Mouse (Mus musculus) megakaryocyte, embryonic 14.5 days (primary cell): ENCODE measurements around the gene Gm26920. TPM values are rescaled to one million over a fixed set of nuclear protein-coding genes. Genes with fewer than 3 reads are reported as not detected.
A peak's percentile ranks its signal among the peaks of the same experiment; 100 is the strongest.
"Not testable (repeated sequence)": the region's sequence is repeated elsewhere in the genome, so short reads cannot be mapped to it uniquely, and the experiment has no call there.

Experiments used
- H3K27me3 ChIP-seq: replicated peaks from 2 replicates; pipeline ENCODE3; 2012; ENCODE audit warnings: inconsistent platforms
- H3K36me3 ChIP-seq: replicated peaks from 2 replicates; pipeline ENCODE3; 2012; ENCODE audit warnings: low read length, inconsistent platforms, mixed read lengths
- H3K4me1 ChIP-seq: 2 replicates; pipeline ENCODE4 v1.6.1; 2012; ENCODE audit warnings: inconsistent platforms
- H3K4me3 ChIP-seq: replicated peaks from 2 replicates; pipeline ENCODE3; 2012; ENCODE audit warnings: moderate library complexity, mild to moderate bottlenecking, inconsistent platforms
- H3K9me3 ChIP-seq: 2 replicates; pipeline ENCODE4 v1.6.1; 2012; ENCODE audit warnings: inconsistent platforms
- FLI1 ChIP-seq: IDR thresholded peaks from 2 replicates; pipeline ENCODE4 v1.6.1; 2012; ENCODE audit warnings: low read length, inconsistent platforms, mixed read lengths
- GATA1 ChIP-seq: IDR thresholded peaks from 3 replicates; pipeline ENCODE4 v1.6.1; 2012; ENCODE audit warnings: mixed read lengths, low read length, inconsistent platforms, borderline replicate concordance
- polyA plus RNA-seq: library from polyadenylated mRNA; stranded (reverse); fragments of >175 nt; gene quantifications from 2 replicates; pipeline ENCODE4 v1.2.3, GENCODE M21; 2012; ENCODE audit warnings: low replicate concordance; ENCODE audit not compliant: insufficient read depth

Gene Gm26920
- polyA plus RNA-seq, result not detected in 2 replicates

GRCm38 (mm10) chr7:30090092-30090969 is at the start of gene Gm26920, which contains the start of gene Zfp566:
Gm26920 (minus strand) TSS chr7:30090410.
Zfp566 (minus strand) TSS chr7:30090527.
- Histone ChIP-seq H3K27me3 (no peaks in the 10 kb centered on the region), H3K9me3 (0 out of 2 replicates have a peak, but pooled peaks cover under 1% of the 10 kb centered on the region), H3K36me3 (peaks cover 14% of the 10 kb centered on the region), H3K4me3 (peak within 1 kb of the TSS; percentile 96), H3K4me1 (peaks cover 50% of the 10 kb centered on the region)
- TF ChIP-seq GATA1 (no peak), FLI1 (no peak)

DNA sequence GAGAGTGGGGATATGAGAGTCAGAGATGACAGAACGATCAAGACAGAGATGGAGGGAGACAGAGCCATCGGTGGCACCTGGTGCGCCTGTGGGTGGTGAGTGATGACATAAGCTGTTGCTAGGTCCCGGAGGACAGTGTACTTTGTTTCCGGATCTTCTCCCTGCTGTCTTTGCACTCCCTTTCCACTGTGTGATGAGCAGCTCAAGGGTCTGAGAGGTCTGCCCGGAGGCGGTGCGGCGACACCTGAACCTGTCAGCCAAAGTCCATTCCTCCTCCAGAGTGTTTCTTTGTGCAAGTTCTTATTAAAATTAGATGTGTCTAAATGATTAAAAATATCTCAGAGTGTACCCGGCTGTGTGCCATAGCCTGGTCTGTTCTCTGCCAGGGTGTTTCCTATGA is 46.6 kb upstream of the Gm26920 start:
- Histone ChIP-seq H3K9me3 (peaks cover 78% of the 10 kb centered on the region), H3K4me3 (no peak overlapping the region), H3K36me3 (peaks cover 81% of the 10 kb centered on the region), H3K27me3 (no peaks in the 10 kb centered on the region), H3K4me1 (no peaks in the 10 kb centered on the region)
- no peak for TF ChIP-seq GATA1
- no peak for TF ChIP-seq FLI1

GRCm38 (mm10) chr7:30132396-30132795 is 42.2 kb upstream of the Gm26920 start:
- H3K9me3 ChIP-seq, result peaks cover 40% of the 10 kb centered on the region
- TF ChIP-seq GATA1, result no peak
- no peak for TF ChIP-seq FLI1
- no peaks in the 10 kb centered on the region for H3K27me3 ChIP-seq
- peaks cover 75% of the 10 kb centered on the region for H3K36me3 ChIP-seq
- H3K4me1 ChIP-seq, result no peaks in the 10 kb centered on the region
- no peak overlapping the region for H3K4me3 ChIP-seq

DNA sequence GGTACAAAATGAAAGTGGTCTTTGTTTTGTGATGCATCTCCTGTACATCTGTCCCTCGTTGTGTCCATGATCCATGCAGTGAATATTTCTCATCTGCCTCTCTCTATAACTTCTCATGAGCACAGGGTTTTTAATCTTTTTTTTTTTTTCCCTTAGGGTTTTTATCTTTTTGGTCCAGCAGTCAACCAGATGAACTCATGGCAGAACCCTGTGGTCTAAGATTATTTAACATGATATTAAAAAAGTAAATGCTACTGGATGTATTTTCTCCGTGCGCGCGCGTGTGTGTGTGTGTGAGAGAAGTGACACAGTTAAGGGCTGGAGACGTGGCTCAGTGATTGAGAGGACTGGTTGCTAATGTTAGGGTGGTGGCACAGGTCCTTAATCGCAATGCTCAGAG is 39.7 kb upstream of the Gm26920 start:
- Histone ChIP-seq H3K4me3 (no peak overlapping the region), H3K36me3 (peaks cover 61% of the 10 kb centered on the region), H3K4me1 (no peaks in the 10 kb centered on the region), H3K9me3 (peaks cover 22% of the 10 kb centered on the region), H3K27me3 (no peaks in the 10 kb centered on the region)
- TF ChIP-seq FLI1 (no peak), GATA1 (no peak)

DNA sequence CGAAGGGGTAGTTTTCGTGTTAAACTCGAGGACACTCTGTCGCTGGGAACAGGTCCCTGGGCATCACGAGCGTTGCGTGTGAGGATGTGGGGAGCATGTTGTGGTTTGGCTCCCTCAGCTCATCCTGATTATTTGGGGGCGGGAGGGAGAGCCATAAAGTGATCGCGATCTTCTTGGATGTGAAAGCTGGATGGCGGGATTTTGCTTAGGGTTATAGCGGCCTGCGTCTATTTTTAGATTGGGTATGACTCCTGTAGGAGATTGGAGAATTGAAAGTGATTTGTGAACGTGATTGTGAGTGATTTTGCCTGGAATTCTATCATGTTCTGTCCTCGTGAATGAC is 31.9 kb upstream of the Gm26920 start:
- Histone ChIP-seq H3K36me3 (peaks cover 3% of the 10 kb centered on the region), H3K4me1 (peaks cover 15% of the 10 kb centered on the region), H3K9me3 (peaks cover 9% of the 10 kb centered on the region), H3K4me3 (peak overlapping the region; percentile 96), H3K27me3 (no peaks in the 10 kb centered on the region)
- TF ChIP-seq FLI1, result no peak

GRCm38 (mm10) chr7:30121308-30122187 is 31.3 kb upstream of the Gm26920 start, which contains the start of gene Zfp382:
Zfp382 (plus strand) TSS chr7:30121942.
- Histone ChIP-seq H3K4me1 (peaks cover 15% of the 10 kb centered on the region), H3K27me3 (no peaks in the 10 kb centered on the region), H3K9me3 (peaks cover 10% of the 10 kb centered on the region), H3K4me3 (peak within 1 kb of the TSS; percentile 96), H3K36me3 (peaks cover 3% of the 10 kb centered on the region)
- no peak for TF ChIP-seq GATA1
- TF ChIP-seq FLI1, result no peak

DNA sequence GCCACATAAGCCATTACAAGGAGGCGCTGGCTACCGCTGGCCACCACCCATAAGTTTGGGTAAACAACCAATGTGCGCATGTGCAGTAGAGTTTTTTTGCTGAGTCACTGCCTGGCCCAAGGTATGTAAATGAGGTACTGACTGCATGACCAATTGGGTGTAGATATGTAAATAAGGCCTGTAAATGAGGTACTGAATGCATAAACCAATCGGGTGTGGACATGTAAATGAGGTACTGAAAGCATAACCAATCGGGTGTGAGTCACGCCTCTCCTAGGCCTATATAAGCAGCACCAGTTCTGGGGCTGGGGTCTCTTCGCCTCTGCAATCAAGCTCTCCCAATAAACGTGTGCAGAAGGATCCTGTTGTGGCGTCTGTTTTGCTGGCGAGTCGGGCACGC is 27.7 kb upstream of the Gm26920 start:
- peaks cover 15% of the 10 kb centered on the region for H3K4me1 ChIP-seq
- H3K36me3 ChIP-seq, H3K4me3 ChIP-seq, H3K27me3 ChIP-seq: not testable (repeated sequence)
- H3K9me3 ChIP-seq, result peaks cover 45% of the 10 kb centered on the region

GRCm38 (mm10) chr7:30116076-30116475 is 25.9 kb upstream of the Gm26920 start:
- Histone ChIP-seq H3K9me3 (peaks cover 47% of the 10 kb centered on the region), H3K36me3 (no peaks in the 10 kb centered on the region), H3K4me3 (no peak overlapping the region), H3K4me1 (peaks cover 1% of the 10 kb centered on the region), H3K27me3 (no peaks in the 10 kb centered on the region)
- no peak for TF ChIP-seq GATA1
- TF ChIP-seq FLI1, result no peak

DNA sequence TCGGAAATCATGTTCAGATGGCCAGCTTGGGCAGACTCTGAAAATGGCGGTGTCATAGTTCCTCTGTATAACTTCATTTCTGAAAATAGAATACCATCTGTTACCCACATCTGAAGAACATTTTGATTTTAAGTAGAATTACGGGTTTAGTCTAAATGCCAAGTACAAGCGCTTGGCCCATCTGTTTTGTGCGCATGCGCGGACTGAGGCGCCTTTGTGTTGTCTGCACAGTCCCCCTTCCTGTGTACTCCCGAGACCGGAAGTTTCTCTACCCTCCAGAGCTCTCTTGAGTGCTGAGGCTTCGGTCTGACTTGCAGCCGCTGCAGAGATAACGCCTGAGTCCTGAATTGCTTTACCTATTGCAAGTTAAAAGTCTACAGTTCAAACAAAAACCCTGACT is 9.1 kb upstream of the Gm26920 start:
- TF ChIP-seq FLI1, result no peak
- TF ChIP-seq GATA1, result no peak
- peaks cover 17% of the 10 kb centered on the region for H3K9me3 ChIP-seq
- H3K36me3 ChIP-seq, result peaks cover 52% of the 10 kb centered on the region
- H3K4me3 ChIP-seq, result no peak overlapping the region
- H3K4me1 ChIP-seq, result peaks cover 31% of the 10 kb centered on the region
- no peaks in the 10 kb centered on the region for H3K27me3 ChIP-seq
